Mouse (Mus musculus): Measurements from ENCODE around the gene Kif22.

Gene Kif22

DNA sequence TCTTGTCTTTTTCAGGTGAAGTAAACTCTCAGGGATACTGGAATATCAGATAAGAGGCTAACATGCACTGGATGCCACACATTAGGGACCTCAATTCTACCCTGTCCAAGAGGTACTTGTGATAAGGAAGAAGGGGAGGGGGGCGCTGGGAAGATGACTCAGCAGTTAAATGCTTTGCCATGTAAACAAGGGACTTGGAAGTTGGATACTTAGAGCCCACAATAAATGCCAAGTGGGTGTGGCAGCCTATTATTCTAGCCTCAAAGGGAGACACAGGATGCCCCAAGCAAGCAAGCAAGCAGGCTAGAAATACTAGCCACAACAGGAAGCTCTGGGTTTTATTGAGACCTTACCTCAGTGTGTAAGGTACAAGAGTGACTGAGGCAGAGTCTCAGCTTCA is 11.0 kb downstream of the Kif22 start:
- no peak for DNase-seq (ENCODE audit: low spot score in 2 of 2)

DNA sequence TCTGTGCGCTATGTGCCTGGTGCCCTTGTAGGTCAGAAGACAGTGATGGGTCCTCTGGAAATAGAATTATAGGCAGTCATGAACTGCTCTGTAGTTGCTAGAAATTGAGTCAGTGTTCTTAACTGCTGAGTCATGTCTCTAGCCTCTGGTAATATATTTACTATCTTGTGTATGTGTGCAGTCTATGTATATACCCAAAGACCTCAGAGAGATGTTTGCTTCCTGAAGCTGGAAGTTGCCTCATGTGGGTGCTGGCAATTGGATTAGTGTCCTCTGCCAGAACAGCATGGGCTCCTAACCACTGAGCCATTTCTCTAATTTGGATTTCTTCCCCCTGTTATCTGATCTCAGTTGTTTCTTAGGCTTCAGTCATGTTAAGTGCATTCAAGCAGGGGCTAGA is 12.1 kb downstream of the Kif22 start:
- DNase-seq (ENCODE audit: low spot score in 2 of 2): no peak

- DNase-seq (ENCODE audit: low spot score in 2 of 2): no peak
Measured at GRCm38 (mm10) chr7:127027885-127028284, 14.4 kb downstream of the Kif22 start.

- DNase-seq (ENCODE audit: low spot score in 2 of 2): peak; percentile 98 to 99
Measured at GRCm38 (mm10) chr7:127026984-127027726, 15.1 kb downstream of the Kif22 start, which contains the start of gene Maz. Gene Maz (minus strand): TSS chr7:127027037.

DNA sequence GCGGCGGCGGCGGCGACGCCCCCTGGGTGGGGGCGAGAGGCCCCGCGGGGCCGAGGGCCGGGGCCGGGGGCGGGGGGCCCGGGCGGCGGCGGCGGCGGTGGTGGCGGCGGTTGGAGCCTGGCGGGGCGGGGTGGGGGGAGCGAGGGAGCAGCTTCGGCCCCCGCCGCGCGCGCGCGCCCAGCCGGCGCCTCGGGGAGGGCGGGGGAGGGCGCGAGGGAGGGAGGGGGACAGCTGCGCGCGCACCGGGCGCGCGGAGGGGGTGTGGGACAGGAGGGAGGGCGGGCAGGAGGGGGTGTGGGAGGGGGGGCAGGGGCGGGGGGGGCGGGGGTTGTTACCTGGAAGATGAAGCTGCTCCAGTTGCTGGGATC is 15.7 kb downstream of the Kif22 start:
- DNase-seq (ENCODE audit: low spot score in 2 of 2): no peak

DNA sequence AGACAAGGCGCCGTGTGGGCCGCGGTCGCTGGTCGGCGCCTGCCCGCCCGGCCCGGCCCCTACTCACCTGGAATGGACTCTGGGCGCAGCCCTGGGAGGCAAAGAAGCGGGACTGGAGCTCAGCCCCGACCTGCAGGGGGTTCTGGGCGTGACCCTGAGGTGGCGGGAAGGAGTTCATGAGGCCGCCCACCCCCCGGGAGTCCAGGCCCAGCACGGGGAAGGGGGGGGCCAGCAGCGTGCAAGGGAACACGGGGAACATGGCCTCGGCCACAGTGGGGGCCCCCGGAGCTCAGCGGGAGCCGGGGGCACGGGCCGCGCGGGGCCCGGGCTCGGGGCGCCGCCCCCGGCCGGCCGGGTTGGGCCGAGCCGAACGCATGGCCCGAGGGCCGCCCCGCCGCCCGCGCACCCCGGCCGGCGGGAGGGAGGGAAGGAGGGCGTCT is 16.1 kb downstream of the Kif22 start:
- DNase-seq (ENCODE audit: low spot score in 2 of 2): peak; percentile 40 to 54

DNA sequence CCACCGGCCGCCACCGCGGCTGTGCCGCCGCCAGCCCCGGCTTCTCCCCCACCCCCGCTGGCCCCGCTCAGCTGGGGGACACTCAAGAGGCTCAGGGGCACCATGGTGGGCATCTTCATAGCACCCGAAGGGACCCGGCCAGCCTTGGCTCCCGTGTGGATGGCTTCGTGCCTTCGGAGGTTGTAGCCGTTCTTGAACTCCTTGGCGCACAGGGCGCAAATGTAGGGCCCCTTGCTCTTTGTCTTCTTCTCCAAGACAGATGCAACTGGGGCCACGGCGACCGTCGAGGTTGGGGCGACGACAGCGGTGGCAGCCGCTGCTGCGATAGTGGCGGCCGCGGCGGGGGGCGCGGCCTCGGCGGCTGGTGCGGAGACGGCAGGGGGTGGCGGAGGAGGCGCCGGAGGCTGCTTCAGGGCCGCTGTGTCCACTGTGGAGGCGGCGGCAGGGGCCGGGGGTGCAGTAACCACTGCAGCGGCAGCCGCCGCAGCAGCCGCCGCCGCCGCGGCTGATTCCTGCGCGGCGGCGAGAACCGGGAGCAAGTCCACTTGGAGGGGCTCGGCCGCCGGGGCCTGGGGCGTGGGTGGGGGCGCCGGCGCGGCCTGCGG is 16.6 kb downstream of the Kif22 start:
- peak in 1 of 2 experiments; percentile 28 for DNase-seq (ENCODE audit: low spot score in 2 of 2)

DNA sequence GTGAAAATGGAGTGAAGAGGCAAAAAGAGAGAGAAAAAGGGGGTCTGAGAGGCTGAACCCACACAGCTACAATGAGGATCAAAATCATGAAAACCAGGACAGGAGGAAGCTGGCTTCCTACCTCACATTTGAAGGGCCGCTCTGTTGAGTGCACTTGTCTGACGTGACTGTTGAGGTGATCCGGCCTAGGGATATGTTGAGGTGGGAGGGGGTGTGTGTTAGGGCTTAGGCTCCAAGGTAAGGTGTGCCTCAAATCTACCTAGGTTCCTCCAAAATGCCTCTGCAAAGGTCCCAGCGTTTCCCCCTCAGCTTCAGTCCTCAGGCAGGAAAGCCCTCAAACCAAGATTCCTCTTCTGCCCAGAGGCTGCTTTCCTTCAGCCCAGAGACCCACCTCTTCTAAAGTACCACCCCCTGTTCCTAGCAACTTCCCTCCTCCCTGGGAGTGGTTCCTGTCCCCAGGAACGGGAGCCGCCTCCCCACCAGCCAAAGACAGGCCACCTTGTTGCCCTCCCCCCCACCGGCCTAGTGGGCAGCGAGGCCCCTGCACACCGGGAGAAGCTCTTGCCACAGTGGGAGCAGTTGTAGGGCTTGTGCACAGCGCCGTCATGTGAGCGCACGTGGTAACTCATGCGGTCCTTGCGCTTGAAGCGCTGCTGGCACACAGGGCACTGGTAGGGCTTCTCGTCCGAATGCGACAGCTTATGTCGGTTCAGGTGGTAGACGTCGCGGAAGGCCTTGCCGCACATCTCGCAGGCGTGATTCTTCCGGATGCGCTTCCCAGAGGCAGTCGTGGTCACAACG is 17.3 kb downstream of the Kif22 start:
- DNase-seq (ENCODE audit: low spot score in 2 of 2): peak; percentile 65 to 75

GRCm38 (mm10) chr7:127023896-127024690 is 18.2 kb downstream of the Kif22 start:
- DNase-seq (ENCODE audit: low spot score in 2 of 2): no peak

GRCm38 (mm10) chr7:127023272-127023691 is 19.0 kb downstream of the Kif22 start:
- DNase-seq (ENCODE audit: low spot score in 2 of 2): no peak

GRCm38 (mm10) chr7:127022528-127023271 is 19.6 kb downstream of the Kif22 start:
- no peak for DNase-seq (ENCODE audit: low spot score in 2 of 2)

DNA sequence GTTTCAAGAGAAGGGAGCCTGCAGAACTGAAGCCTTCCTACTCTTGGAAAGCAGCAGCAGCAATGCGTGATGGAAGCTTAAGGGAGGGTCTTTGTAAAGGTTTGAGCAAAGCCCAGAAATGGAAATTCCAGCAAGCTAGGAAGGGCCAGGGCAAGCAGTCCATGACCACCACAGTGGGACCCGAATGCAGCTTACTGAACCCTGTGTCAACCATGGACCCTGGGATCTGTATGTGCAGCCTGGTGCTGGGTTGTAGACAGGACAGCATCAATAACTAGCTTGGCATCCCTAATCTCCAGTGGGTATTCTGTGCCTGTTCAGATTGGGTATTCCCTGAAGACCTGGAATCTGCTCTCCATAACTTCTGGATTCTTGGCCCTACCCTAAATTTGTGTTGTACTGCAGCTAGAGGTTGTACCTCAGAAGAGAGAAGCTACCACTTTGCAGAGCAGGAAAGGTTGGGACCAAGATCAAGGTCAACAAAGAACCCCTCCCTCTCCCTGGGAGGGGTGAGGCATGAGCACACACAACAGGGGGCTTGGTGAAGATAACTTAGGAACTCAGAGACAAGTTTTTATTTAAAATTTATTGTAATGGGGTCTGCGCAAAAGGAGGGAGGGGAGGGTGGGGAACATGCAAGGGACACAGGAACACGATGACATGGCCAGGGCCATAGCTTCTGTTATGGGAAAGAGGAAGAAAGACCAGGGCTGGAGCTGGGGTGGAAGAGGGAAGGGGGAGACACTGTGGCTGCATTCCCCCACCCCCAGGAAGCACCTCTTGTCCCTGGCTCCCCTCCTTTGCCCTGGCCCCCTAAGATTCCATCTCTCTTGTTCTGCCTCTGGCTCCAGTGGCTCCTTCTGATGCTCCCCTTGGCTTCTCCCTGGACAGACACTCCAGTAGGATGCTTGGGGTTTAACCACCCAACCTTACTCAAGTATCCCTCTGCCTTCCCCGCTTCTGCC is 20.4 kb downstream of the Kif22 start:
- DNase-seq (ENCODE audit: low spot score in 2 of 2): no peak

DNA sequence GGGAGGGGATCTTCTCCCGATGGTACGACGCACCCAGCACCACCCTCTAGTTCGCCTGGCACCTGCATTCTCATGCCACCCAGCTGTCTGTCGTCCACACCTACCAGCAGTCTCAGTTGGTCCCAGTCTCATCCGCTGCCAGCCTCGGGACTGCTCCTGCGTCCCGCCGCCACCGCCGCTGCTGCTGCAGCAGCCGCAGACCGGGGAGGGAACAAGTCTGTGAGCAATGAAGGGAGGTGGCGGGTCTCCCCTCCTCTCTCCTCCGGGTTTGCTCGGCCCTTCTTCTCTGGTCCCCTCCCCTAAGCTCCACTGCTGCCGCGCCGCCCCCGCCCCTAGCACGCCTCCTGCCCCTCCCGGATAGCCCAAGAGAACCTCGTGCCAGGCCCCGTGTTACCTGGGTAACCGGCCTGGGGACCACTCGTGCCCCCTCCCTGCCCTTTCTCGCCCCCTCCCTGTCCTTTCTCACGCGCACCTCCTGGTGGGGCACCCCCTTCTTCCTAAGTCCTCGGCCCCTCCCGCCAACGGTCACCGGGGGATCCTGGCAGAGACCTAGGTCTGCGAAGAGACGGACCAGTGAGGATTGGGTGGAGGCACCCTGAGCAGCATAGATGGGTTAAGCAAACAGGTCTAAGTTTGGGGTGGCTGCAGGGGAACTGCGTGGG is 21.2 kb downstream of the Kif22 start, which contains the start of the genes Gm42742 and Prrt2:
Gene Gm42742 (minus strand): TSS at position 197 of the 662 bp plus-strand sequence.
Gene Prrt2 (minus strand): TSS at position 311 of the 662 bp plus-strand sequence.
- DNase-seq (ENCODE audit: low spot score in 2 of 2): peak in 1 of 2 experiments; percentile 38

GRCm38 (mm10) chr7:127020491-127020890 is 21.8 kb downstream of the Kif22 start:
- DNase-seq (ENCODE audit: low spot score in 2 of 2): no peak

DNA sequence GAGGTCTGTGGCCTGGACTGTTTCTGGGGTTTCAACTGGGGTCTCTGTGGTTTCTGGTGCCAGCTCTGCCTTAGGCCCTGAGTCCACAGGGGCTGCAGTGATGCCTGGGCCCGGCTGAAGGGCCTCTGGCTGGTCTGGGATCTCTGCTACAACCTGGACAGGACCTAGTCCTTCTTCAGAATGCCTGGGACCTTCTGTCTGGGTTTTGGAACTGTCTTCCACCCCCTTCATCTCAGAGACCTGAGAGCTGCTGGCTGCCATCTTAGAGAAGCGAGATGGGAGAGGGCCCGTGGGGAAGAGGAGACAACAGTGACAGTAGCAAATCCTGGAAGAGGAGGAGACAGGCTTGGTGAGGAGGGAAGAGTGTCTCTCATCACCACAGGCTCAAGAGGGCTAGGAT is 22.2 kb downstream of the Kif22 start:
- DNase-seq (ENCODE audit: low spot score in 2 of 2): no peak

- DNase-seq (ENCODE audit: low spot score in 2 of 2): no peak
Measured at GRCm38 (mm10) chr7:127019306-127019960, 22.8 kb downstream of the Kif22 start.

- no peak for DNase-seq (ENCODE audit: low spot score in 2 of 2)
Measured at GRCm38 (mm10) chr7:127018416-127019305, 23.6 kb downstream of the Kif22 start.

Measured in urinary bladder, postnatal 36 days (tissue).